Mouse (Mus musculus): ENCODE measurements around the gene Atp2b2.

- no peak for TF ChIP-seq CTCF (IDR thresholded peaks at IDR 0.05; ENCODE audit: low read depth)
- TF ChIP-seq EP300 (IDR thresholded peaks at IDR 0.05; ENCODE audit: low read depth), result no peak
These were observed 6.7 kb downstream of the Atp2b2 start for GRCm38 (mm10) chr6:114035704-114036103.

All from liver, embryonic 14.5 days (tissue).